Mouse (Mus musculus): Measurements from ENCODE around the gene Coro6.

Gene Coro6

DNA sequence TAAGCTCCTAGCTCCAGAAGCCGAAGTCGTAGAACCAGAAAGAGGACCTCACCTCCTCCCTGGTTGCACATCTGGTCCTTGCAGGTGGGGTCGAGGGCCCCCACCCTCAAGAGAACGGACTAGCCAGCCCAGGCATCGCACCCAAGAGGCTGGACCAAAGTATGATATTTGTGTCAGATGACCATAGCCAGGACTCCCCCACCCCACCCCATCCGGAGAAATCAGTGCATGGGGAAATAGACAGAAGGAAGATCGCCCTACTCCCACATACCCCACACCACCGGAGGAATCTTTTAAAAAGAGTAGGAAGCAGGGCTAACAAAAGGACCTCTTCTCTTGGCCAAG is 862 bp downstream of the Coro6 start:
- no peak for ATAC-seq (ENCODE audit: insufficient number of reproducible peaks, low FRiP score, low TSS enrichment)

DNA sequence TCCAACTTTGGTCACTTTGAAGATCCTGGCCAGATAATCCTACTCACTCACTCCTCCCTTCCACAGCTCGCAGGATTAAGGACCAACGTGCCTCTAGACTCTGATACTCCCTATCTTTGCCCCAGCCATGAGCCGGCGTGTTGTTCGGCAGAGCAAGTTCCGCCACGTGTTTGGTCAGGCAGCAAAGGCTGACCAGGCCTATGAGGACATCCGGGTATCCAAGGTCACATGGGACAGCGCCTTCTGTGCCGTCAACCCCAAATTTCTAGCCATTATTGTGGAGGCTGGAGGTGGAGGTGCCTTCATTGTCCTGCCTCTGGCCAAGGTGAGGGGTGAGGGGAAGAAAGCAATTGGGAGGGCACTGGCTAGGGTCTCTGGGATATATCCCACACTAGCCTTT is 1.6 kb downstream of the Coro6 start:
- no peak for ATAC-seq (ENCODE audit: insufficient number of reproducible peaks, low FRiP score, low TSS enrichment)

DNA sequence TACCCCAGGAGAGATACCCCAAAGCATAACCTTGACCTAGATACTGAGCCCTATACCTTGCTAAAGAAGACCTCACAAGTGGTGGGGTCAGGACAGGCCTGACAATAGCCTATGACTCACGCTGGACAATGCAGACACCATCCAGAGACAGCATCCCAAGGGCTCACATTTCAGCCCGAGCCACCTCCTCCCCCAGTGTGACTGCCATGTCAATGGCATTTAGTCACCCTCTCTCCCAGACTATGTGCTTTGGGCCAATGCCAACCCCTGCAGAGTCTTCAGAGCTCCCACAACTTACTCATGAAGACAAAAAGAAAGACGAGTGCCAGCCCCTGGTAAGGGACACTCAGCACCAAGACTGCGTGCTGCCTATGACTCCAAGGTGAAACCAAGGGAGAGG is 2.5 kb downstream of the Coro6 start:
- ATAC-seq (ENCODE audit: insufficient number of reproducible peaks, low FRiP score, low TSS enrichment): no peak

DNA sequence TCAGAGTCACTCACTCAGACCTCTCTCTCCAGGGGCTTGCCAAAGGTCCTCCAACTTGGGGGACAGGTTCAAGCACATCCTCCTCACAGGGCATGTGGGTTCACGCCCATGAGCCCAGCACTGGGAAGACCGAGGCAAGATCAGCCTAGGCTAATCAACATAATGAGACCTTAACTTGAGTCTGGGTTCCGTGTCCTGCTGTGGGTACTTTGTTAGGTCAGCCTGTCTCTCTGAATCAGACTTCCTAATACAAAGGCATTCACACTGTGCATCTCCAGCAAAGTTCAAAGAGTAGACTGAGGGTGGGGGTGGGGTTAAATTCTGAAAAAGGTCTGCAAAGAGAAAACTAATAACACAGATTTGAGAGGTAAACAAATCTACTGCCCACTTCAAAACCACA is 2.9 kb downstream of the Coro6 start:
- no peak for ATAC-seq (ENCODE audit: insufficient number of reproducible peaks, low FRiP score, low TSS enrichment)

DNA sequence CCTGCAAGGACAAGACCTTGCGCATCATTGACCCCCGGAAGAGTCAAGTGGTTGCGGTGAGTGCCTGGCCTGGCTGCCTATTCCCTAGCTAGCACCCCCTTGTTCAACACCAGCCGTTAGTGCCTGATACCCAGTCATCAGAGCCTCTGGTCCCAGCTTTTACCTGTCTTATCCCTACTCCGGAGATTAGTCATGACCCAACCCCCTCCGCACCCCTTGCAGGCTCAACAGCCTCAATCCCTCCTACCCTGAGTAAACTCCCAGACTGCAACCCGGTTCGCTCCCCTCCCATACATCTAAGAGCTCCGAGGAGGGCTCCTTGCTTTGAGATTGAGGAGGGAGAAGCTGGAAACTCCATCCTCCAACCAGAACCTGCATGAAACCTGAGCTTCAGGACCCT is 4.3 kb downstream of the Coro6 start:
- ATAC-seq (ENCODE audit: insufficient number of reproducible peaks, low FRiP score, low TSS enrichment): no peak

DNA sequence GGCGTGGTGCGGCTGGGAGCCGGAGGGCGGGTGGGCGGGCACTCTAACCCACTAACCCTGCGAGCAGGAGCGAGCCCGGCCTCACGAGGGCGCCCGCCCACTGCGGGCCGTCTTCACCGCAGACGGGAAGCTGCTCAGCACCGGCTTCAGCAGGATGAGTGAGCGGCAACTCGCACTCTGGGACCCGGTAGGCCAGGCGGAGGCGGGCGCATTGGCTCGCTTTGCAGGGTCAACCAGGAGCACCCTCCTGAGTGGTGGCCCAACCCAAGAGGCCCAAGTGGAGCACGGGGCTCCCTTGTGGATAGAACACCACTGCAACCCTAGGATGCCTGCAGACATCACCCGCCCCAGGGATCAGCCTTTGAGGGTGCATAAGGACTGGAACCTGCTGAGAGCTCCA is 4.9 kb downstream of the Coro6 start:
- no peak for ATAC-seq (ENCODE audit: insufficient number of reproducible peaks, low FRiP score, low TSS enrichment)

DNA sequence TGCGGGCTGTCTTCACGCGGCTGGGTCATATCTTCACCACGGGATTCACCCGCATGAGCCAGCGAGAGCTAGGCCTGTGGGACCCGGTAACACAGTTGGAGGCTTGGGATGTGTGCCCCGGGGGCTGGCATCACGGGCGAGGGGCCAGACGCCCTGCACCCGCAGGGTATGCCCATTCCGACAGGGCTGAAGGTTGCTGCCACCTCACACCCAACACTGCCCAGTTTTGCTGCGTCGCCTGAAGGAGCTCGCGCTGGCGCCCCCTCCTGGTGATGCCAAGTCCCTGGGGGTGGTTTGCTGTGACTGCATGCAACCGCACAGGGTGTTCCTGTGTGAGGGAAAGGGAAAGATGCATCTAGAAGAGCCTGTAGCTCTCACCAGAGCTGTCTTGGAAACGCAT is 5.6 kb downstream of the Coro6 start:
- ATAC-seq (ENCODE audit: insufficient number of reproducible peaks, low FRiP score, low TSS enrichment): no peak; the same call in 1 of the 2 replicates

DNA sequence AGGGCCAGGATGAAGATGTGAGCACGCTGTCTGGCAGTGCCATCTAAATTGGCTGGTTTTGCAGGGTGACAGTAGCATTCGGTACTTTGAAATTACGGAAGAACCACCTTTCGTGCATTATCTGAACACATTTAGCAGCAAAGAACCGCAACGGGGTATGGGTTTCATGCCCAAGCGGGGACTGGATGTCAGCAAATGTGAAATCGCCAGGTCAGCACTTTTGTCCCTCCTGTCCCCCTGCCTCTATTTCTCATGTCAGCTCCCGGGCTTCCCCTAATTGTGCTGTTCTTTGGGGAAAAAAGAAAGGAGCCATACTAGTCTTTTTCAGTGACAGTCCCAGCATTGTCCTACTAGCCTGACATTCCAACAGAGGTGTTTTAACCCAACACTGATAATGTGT is 6.2 kb downstream of the Coro6 start:
- no peak for ATAC-seq (ENCODE audit: insufficient number of reproducible peaks, low FRiP score, low TSS enrichment)

DNA sequence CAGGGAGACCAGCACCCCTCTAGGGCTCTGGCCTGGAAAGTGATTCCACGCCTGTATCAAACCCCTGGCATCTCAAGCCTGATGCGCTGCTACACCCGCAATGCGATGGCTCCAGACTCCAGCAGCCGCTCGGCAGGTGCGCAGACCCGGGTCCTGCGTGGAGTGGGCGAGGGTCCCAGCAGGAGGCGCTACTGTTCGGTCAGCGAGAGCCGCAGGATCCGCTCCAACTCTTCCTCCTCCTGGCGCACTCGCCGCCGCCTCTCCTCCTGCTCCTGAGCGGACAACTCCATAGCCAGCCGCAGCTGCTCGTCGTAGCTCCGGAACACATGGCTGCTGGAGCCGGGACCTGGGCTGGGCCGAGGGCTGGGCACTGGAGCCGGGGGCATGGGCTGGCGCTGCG is 9.2 kb downstream of the Coro6 start:
- no peak for ATAC-seq (ENCODE audit: insufficient number of reproducible peaks, low FRiP score, low TSS enrichment)

DNA sequence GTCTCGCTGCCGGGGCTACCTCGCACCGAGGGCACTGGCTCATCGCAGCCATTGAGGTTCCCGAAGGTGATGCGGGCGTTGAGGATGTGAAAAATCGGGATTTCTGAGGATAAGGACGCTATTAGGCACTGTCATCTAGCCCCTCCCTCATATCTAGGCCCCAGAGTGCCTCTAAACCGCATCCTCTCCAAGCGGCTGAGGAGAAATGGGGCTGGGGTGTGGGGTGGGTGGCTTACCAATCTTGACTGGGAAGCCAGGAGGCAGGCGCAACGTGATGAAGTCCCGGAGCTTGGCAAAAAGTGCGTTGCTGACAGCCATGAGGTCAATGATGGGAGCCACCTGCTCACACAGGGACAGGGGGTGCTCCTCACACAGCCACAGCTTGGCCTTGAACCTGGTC is 10.6 kb downstream of the Coro6 start:
- ATAC-seq (ENCODE audit: insufficient number of reproducible peaks, low FRiP score, low TSS enrichment): no peak

DNA sequence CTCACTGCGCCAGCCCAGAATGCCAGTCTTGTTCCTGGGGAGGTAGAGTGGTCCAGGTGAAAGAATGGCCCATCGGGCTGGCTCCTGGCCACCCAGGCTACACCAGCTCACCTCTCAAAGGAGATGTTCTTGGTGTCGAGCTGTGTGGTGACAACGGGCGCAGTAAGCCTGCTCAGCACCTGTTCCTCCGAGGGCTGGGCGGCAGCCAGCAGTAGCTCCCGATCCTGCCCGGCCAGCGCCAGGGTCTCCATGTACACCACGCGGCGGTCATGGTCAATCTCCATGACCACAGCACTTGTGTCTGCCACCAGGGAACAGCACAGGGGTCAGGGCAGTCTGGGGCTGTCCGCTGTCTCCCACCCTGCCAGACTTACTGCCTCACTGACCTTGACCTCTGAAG is 14.0 kb downstream of the Coro6 start:
- ATAC-seq (ENCODE audit: insufficient number of reproducible peaks, low FRiP score, low TSS enrichment): no peak

DNA sequence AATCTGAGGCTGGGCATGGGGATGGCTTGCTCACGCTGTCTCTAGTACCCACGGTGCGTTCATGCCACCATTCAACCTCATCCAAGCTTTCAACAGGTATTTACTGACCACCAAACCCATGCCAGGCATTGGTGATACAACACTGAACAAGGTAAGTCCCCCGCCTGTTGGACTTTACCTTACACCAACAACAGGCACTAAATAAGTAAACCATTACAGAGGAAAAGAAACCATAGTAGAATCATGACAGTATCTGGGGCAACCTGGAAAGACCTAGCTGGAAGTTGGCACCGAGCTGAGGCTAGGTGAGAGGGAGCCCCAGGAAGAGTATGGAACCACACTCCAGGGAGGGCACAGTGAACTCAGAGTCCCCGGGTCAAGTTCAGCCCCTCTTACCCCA is 14.7 kb downstream of the Coro6 start:
- no peak for ATAC-seq (ENCODE audit: insufficient number of reproducible peaks, low FRiP score, low TSS enrichment)

DNA sequence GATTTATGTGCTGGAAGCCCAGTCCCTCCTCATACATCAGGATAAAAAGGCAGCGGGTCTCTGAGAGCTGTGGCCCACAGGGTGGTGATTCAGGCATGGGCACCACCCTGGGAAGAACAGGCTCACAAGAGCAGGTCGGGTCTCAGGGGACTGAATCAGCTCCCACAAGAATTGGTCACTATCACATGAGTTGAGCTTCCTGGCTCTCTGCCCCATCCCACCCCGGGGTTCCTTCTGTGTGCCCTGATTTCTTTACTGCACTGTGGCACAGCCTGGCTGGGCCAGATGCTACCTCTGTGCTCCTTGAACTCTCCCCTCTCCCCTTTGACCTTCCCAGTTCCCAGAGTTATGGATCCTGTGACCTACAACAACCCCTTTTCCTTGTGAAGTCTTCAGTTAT is 20.8 kb downstream of the Coro6 start:
- no peak for ATAC-seq (ENCODE audit: insufficient number of reproducible peaks, low FRiP score, low TSS enrichment)

DNA sequence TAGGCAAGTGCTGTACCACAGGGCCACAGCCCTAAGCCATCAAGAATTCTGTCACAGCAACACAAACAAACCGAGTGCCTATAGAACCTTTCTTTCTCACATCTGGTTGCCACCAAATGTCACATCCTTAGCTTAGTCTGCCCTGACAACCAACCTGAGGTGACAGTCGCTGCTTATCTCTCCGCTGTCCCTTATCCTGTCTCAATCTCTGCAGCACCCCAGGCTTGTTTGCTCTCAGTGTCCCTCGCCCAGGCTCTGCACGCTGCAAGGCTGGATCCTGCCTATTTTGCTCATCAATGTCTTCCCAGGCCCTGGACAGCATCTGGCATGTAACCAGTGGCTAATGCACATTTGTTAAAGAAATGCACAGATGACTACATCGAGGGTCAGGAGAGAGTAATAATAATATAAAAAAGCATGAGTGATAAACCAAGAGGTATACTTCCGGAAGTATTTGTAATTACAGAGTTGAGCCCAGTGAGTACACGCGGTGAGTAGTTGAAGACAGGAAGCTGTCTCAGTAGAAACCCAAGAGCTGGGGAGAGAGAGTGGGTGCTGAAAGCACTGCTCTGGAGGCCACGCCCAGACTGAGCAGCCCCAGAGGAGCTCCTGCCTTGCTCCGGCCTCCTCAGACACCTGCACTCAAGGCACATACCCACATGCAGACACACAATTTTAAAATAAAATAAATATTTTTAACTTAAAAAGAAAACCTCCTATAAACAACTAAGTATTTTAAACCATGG is 21.5 kb downstream of the Coro6 start:
- ATAC-seq (ENCODE audit: insufficient number of reproducible peaks, low FRiP score, low TSS enrichment): no peak

DNA sequence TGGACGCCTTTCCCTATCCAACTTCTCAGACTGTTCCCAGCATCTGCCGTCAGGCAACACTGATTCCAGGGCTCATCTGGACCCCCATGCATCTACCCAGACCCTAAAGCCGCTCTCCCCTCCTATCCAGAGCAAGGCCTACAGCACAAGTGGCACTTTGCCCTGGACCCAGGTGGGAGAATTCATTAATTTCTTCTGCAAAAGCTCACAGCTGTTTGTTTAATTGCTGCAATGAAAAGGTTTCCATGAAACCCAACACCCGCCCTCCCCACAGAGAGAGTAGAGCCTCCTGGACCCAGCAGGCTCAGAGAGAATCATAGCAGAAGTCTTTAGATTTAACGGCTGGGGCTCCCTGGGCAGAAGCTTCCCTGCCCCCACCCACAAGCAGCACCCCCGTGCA is 23.0 kb downstream of the Coro6 start:
- ATAC-seq (ENCODE audit: insufficient number of reproducible peaks, low FRiP score, low TSS enrichment): no peak

DNA sequence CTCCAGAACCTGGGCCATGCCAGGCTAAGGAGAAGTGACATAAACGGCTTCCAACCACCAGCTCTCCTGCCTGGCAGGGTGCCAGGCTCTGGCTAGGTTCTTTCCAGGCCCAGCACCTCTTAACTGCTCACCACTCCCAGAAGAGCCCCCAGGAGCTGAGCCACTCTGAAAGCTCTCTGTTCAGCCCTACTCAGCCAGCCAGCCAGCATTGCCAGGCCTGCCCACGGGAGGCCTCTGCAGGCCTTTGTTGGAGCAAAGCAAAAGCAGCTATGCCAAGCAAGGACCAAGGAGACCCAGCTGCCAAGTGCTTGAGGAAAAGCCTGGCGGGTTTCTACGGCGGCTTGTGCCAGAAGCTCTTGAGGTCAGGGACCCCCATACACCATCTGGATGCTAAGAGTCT is 24.6 kb downstream of the Coro6 start:
- ATAC-seq (ENCODE audit: insufficient number of reproducible peaks, low FRiP score, low TSS enrichment): no peak

DNA sequence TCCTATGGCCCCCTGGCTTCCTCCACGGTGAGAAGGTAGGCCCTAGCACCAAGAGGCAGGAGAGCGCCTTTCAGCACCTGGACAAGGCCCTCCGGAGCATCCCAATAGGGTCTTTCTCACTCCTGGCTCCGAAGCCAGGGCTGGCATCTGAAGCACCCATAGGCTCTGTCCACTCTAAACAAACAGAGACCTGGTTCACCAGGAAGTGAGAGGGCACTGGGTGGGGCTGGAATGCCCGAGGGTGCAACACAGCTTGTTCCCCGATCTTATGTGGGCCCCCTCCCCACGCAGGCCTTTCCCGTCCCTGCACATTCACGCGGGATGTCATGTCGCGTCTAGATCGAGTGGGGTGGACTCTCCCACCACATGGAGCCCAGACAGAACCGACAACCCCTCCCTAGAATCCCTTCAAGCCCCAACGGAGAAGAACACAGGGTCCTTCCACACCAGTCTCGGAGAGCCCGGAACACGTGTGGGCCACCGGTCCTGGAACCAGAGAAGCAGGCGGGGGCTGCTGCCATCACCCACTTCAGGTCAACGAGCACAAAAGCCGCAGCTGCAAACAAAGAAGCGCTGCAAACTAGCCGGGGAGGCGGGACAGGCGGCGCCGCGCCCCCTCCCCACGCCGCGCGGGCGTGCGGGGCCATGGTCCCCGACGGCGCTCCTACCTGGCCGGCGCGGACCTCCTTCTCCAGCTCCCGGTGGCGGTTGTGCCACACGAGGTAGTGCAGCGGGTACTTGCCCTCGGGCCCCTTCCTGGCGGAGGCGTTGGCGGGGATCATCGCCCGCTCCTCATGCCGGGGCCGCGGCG is 26.8 kb downstream of the Coro6 start:
- no peak for ATAC-seq (ENCODE audit: insufficient number of reproducible peaks, low FRiP score, low TSS enrichment)

DNA sequence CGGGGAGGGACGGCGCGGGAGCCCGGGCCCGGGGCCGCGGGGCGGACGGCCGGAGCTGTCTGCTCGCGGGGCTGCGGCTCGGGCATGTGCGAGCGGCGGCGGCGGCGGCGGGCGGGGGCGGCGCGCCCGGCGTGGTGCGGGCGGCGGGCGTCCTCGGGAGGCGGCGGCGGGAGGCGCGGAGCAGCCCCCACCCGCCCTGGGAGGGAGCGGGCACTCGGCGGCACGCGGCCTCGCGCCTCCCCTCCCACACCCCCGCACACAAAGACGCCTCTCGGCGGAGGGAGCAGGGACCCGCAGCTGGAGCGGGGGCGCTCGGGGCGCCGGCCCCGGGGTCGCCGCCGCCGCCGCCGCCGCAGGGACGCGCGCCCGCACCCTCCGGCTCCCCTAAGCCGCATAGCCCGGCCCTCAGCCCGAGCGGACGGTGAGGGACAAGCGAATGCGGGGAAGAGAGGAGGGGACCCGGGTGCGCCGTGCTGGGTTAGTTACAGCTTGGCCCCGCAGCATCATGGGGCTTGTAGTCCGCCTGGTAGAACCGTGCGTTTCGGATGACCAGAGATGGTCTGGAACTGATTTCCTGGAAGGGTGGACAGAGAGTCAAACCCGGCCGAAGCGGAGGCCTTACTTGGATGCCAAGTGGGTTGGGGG is 27.5 kb downstream of the Coro6 start, which contains the start of gene Ankrd13b:
Gene Ankrd13b, minus strand, starts transcription at position 88 of the 645 bp plus-strand sequence.
- ATAC-seq (ENCODE audit: insufficient number of reproducible peaks, low FRiP score, low TSS enrichment): peak; percentile 52; the same call in 1 of the 2 replicates

DNA sequence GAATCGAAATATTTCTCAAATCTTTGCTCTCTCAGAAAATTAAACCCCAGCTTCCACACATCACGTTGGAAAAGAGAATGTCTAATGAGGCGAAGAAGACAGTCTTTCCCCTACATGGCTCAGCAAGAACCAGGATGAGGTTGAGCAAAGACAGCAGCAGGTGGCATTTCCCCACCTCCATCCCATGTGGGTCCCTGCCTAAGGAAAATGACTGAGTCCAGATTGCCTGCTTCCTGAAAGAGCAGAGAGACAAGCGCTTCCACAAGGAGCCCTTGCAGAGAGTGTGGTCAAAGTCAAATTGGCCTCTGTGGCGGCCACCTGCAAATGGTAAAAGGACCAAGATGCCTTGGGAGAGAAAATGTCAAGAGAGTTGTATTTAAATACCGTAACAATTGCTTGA is 28.2 kb downstream of the Coro6 start:
- ATAC-seq (ENCODE audit: insufficient number of reproducible peaks, low FRiP score, low TSS enrichment): no peak

DNA sequence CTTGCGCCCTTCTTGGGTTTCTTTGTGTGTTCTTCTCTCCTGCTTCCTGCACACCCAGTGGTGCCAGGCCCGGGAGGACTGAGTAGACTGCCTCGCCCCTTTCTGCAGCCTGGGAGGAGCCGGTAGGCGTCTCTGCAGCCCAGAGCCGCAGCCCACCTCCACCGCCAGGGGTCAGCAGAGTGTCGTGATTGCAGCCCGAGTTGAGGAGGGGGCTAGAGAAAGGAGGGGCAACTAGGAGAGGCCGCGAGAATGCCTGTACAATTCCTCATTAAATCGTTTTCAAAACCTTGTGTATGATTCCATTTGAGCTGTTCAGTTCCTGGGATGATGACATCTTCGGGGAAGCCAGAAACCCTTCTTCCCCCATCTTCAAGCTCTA is 28.9 kb downstream of the Coro6 start:
- no peak for ATAC-seq (ENCODE audit: insufficient number of reproducible peaks, low FRiP score, low TSS enrichment)

DNA sequence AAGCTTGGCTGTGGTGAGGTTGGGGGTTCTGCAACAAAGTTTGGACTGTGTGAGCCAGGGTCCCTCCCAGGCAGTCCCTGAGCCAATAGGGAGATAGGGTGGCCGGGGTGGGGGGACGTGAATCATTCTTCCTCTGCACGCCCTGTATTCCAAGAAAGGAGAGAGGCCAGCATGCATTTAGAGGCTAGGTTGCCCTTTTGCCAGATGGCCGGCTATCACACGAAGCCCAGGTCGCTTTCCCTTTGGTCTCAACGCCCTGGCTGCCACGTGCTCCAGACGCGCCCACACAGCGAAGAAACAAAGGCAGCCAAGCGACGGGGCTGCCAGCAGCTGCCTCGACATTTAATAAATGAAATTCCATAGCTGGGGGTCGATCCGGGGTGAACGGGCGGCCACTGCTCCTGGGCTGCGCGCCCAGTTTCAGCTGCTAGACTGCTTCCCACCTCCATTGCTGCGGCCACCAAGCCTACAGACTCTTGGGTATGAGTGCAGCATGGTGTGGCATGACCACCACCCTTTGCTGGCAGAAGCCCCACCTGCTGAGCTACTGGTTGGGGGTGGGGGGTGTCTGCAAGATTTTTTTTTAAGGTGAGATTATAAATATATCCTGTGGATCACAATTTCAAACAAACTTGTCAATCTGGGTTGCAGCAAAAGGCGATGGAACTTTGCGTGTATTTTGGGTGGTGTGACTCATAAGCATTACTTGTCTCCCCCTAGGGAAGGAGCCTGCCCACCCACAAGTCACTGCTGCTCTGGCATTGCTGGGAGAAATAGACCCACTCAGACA is 29.5 kb downstream of the Coro6 start:
- ATAC-seq (ENCODE audit: insufficient number of reproducible peaks, low FRiP score, low TSS enrichment): no peak
